Mouse (Mus musculus): ENCODE measurements around the gene Med20.

DNA sequence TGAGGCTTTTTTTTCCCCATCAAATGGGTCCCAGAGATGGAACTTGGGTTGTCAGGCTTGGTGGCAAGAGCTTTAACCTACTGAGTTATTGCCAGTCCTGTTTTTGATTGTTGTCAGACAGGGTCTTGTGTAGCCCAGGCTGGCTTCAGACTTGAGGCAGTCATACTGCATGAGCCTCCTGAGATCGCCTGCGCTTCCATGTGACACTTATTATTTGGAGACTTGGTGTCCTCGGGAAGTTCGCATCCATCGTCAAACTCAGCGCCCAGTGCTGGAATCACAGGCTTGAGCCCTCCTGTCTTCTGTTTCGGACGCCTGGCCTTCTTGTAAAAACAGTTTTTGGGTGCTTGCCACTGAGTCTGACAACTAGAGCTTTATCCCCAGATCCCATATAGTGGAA is 4.7 kb downstream of the Med20 start:
- TF ChIP-seq POLR2A (IDR thresholded peaks at IDR 0.05; ENCODE audit: low read depth, low read length) (no peak), CTCF (IDR thresholded peaks at IDR 0.05; ENCODE audit: extremely low read depth, insufficient read depth, insufficient read length, insufficient replicate concordance) (no peak)

All from spleen, adult 2 months (tissue).